Mouse (Mus musculus) heart, embryonic 11.5 days (tissue): ENCODE measurements around the gene Cplane1. TPM values are rescaled to one million over a fixed set of nuclear protein-coding genes. Genes with fewer than 3 reads are reported as not detected.

ENCODE experiments used
- ATAC-seq: fragments of 200-750 bp; cut with Nextera tagmentation; replicated peaks from 2 replicates; pipeline ENCODE4 v1.8.0; 2017; ENCODE audit warnings: moderate library complexity; ENCODE audit not compliant: insufficient number of reproducible peaks, low FRiP score, low TSS enrichment
- H3K27ac ChIP-seq: fragments of 300-500 bp; sonication (generic); 2 replicates; pipeline ENCODE4 v1.5.1; 2014; ENCODE audit warnings: mild to moderate bottlenecking, low read depth, low read length
- H3K27me3 ChIP-seq: fragments of 300-500 bp; sonication (generic); 2 replicates; pipeline ENCODE4 v1.6.1; 2014; ENCODE audit warnings: mild to moderate bottlenecking, low read length, mixed read lengths; ENCODE audit not compliant: control insufficient read depth, insufficient read depth
- H3K36me3 ChIP-seq: fragments of 300-500 bp; sonication (generic); 2 replicates; pipeline ENCODE4 v1.6.1; 2014; ENCODE audit warnings: mild to moderate bottlenecking, low read length, moderate library complexity, mixed read lengths; ENCODE audit not compliant: control insufficient read depth, insufficient read depth
- H3K4me1 ChIP-seq: fragments of 300-500 bp; sonication (generic); 2 replicates; pipeline ENCODE4 v1.6.1; 2014; ENCODE audit warnings: low read length; ENCODE audit not compliant: control insufficient read depth, insufficient read depth
- H3K4me2 ChIP-seq: fragments of 300-500 bp; sonication (generic); 2 replicates; pipeline ENCODE4 v1.6.1; 2014; ENCODE audit warnings: mild to moderate bottlenecking, moderate library complexity
- H3K4me3 ChIP-seq: fragments of 300-500 bp; sonication (generic); 2 replicates; pipeline ENCODE4 v1.5.1; 2014; ENCODE audit warnings: low read depth, low read length
- H3K9ac ChIP-seq: fragments of 300-500 bp; sonication (generic); 2 replicates; pipeline ENCODE4 v1.6.1; 2014; ENCODE audit warnings: mild to moderate bottlenecking, low read depth, low read length, moderate library complexity
- H3K9me3 ChIP-seq: fragments of 300-500 bp; sonication (generic); replicated peaks from 2 replicates; pipeline ENCODE4 v1.6.1; 2016; ENCODE audit warnings: low read length; ENCODE audit not compliant: control insufficient read depth
- WGBS: fragments of 180-500 bp; shearing (Covaris S2); extraction: QIAGEN DNeasy Blood & Tissue Kit; methylation state at CpG from one replicate; pipeline ENCODE4 v1.1.7; 2014; ENCODE audit not compliant: insufficient replicate concordance; 5-methylcytosine and 5-hydroxymethylcytosine counted together
- polyA plus RNA-seq: library from polyadenylated mRNA; unstranded; fragments of >200 nt; fragmentation: Nextera tagmentation; extraction: Ambion mirVana; gene quantifications from 2 replicates; pipeline ENCODE4 v1.2.1, GENCODE M21; 2014

Gene Cplane1
- polyA plus RNA-seq, 1 experiment from 2014 or later, result 9.6 TPM

GRCm38 (mm10) chr15:8279320-8279779 lies 110.4 kb downstream of the Cplane1 start:
- Histone ChIP-seq H3K27ac (0 out of 2 replicates have a peak overlapping the region, but pooled peaks have one; percentile 24), H3K9ac (peak overlapping the region; percentile 60; the same call in 1 of the 2 replicates), H3K27me3 (no peaks in the 10 kb centered on the region), H3K4me3 (peak overlapping the region; percentile 41), H3K36me3 (no peaks in the 10 kb centered on the region), H3K4me1 (no peaks in the 10 kb centered on the region), H3K9me3 (no peaks in the 10 kb centered on the region), H3K4me2 (peak overlapping the region; percentile 61)
- 31% methylated on average over 17 of the region's 17 CpGs for WGBS
- ATAC-seq, result peak; percentile 55; the same call in 1 of the 2 replicates

DNA sequence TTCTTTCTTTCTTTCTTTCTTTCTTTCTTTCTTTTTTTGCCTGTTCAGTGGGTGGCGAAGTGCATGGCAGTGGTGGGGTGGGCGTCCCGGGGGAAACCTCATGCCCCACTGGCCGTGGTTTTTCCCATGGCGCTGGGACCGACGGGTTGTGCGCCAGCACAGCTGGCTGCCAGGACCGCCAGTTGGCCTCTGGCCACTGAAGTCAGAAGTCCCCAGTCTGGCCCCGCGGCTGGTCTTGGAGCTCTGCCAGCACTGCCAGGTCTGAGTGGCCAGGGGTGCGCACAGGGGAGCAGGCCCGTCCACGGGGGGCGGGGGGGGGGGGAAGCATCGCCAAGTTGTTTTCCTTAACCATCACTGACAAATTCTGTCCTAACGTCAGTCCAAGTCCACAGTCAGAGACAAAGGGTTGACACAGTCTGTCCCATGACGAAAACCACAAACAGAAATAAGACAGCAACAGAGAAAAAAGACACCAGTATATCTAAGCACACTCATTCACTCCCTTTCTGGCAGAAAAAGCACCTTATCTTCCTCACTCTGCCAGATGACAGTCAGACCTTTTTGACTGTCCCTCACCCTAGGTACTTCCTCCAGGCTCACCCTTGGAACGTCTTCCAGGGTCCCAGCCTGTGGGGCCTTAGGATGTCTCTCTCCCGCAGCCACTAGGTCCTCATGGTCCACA lies 111.2 kb downstream of the Cplane1 start:
- H3K9ac ChIP-seq, result no peak overlapping the region
- no peaks in the 10 kb centered on the region for H3K9me3 ChIP-seq
- H3K4me3 ChIP-seq, result peak overlapping the region; percentile 41; the same call in 1 of the 2 replicates
- peak overlapping the region; percentile 61 for H3K4me2 ChIP-seq
- H3K27ac ChIP-seq, result no peak overlapping the region
- H3K4me1 ChIP-seq, result no peaks in the 10 kb centered on the region
- WGBS, result 65% methylated on average over 19 of the region's 20 CpGs
- 0 out of 2 replicates have a peak, but pooled peaks have one; percentile 46 for ATAC-seq
- H3K27me3 ChIP-seq, result no peaks in the 10 kb centered on the region
- H3K36me3 ChIP-seq, result no peaks in the 10 kb centered on the region

DNA sequence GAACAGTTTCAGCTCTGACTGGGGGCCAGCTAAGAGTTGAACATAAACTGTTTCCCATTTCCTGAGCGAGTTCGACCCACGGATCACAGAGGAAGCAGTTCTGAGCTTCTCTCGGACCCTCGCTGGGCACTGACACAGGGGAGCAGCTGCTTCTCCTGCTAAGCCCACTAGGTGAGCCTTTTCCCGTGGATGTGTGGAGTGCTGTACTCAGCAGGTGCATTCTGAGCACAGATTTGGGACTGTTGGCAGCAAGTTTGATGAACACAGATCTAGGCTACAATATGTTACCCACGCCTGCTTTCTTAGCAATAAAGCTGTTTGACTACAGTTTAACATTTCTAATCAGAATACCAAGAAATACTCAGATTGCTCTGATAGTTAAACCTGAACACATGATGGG lies 112.8 kb downstream of the Cplane1 start:
- Histone ChIP-seq H3K4me2 (no peak overlapping the region), H3K4me1 (no peaks in the 10 kb centered on the region), H3K9ac (no peak overlapping the region), H3K27me3 (no peaks in the 10 kb centered on the region), H3K4me3 (no peak overlapping the region), H3K9me3 (no peaks in the 10 kb centered on the region), H3K36me3 (no peaks in the 10 kb centered on the region), H3K27ac (no peak overlapping the region)
- WGBS, result 80% methylated on average over 7 of the region's 7 CpGs
- no peak for ATAC-seq

GRCm38 (mm10) chr15:8282155-8282554 lies 113.2 kb downstream of the Cplane1 start:
- 82% methylated on average over 2 of the region's 2 CpGs for WGBS
- Histone ChIP-seq H3K27ac (no peak overlapping the region), H3K4me3 (no peak overlapping the region), H3K9me3 (no peaks in the 10 kb centered on the region), H3K4me1 (no peaks in the 10 kb centered on the region), H3K36me3 (no peaks in the 10 kb centered on the region), H3K27me3 (no peaks in the 10 kb centered on the region), H3K9ac (no peak overlapping the region), H3K4me2 (no peak overlapping the region)
- no peak for ATAC-seq

GRCm38 (mm10) chr15:8291251-8291650 lies 122.3 kb downstream of the Cplane1 start:
- Histone ChIP-seq H3K27ac (no peak overlapping the region), H3K4me1 (no peaks in the 10 kb centered on the region), H3K9ac (no peak overlapping the region), H3K4me2 (no peak overlapping the region), H3K36me3 (peaks cover 25% of the 10 kb centered on the region), H3K27me3 (no peaks in the 10 kb centered on the region), H3K4me3 (no peak overlapping the region), H3K9me3 (no peaks in the 10 kb centered on the region)
- no peak for ATAC-seq
- 87% methylated on average over 14 of the region's 14 CpGs for WGBS

DNA sequence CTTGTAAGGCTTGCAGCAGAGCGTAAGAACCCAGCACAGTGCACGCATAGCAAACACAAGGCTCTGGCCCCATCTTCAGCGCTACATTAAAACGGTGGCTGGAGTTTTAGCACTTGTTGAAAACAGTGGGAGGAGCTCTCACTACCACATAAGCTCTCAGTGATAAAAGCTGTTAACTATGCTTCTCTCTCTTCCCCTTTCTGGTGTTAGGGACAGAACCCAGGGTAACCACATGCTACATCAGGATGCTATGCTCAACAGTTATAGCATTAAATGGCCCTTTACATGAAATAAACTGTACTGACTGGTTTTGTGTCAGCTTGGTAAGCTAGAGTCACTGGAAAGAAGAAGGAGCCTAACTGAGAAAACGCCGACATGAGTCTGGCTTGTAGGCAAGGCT lies 125.2 kb downstream of the Cplane1 start:
- Histone ChIP-seq H3K27ac (no peak overlapping the region), H3K4me3 (no peak overlapping the region), H3K4me1 (no peaks in the 10 kb centered on the region), H3K27me3 (no peaks in the 10 kb centered on the region), H3K36me3 (peaks cover 29% of the 10 kb centered on the region), H3K4me2 (no peak overlapping the region), H3K9ac (no peak overlapping the region), H3K9me3 (no peaks in the 10 kb centered on the region)
- 90% methylated on average over 6 of the region's 6 CpGs for WGBS
- ATAC-seq, result no peak

DNA sequence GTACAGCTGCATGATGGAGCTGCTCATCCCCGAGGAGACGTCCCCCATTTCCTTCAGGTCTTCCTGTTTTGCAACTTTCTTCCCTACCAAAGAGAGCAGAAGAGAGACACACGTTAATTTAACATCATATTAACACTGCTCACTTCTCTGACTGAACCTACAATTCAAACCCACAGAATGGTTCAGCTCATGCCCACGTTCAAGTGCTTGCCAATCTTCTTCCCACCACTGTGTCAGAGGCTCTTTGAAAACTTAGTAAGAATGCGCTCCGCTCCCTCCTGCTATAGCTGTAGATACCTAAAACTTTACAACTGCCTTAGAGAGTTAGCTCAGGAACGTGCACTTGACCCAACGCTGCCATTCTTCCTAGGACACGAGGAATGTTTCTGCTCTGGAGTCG lies 134.0 kb downstream of the Cplane1 start:
- no peaks in the 10 kb centered on the region for H3K27me3 ChIP-seq
- 90% methylated on average over 10 of the region's 10 CpGs for WGBS
- H3K4me1 ChIP-seq, result no peaks in the 10 kb centered on the region
- peaks cover 24% of the 10 kb centered on the region for H3K36me3 ChIP-seq
- no peaks in the 10 kb centered on the region for H3K9me3 ChIP-seq
- H3K27ac ChIP-seq, result no peak overlapping the region
- no peak for ATAC-seq
- no peak overlapping the region for H3K4me2 ChIP-seq
- no peak overlapping the region for H3K9ac ChIP-seq
- H3K4me3 ChIP-seq, result no peak overlapping the region

DNA sequence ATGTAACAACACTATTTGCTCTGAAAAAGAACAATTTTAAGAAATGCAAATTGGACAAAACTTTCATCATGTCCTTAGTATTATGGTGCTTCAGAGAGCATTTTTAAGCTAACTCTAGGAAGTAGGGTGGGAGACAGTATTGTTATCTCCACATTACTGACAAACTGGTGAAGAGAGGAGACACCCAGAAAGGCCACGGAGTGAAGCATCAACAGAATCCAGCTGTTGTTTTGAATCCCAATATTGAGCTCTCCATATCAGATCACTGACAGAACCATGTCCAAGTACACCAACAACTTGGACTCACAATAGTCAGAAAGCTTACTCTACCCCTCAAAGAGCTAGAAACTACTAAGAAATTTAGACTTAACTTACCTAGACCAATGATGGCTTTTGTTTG lies 136.6 kb downstream of the Cplane1 start:
- H3K9me3 ChIP-seq, result no peaks in the 10 kb centered on the region
- H3K36me3 ChIP-seq, result peaks cover 24% of the 10 kb centered on the region
- ATAC-seq, result no peak
- H3K4me3 ChIP-seq, result no peak overlapping the region
- 58% methylated on average over 1 of the region's 1 CpGs for WGBS
- H3K27ac ChIP-seq, result no peak overlapping the region
- no peaks in the 10 kb centered on the region for H3K4me1 ChIP-seq
- no peak overlapping the region for H3K4me2 ChIP-seq
- H3K27me3 ChIP-seq, result no peaks in the 10 kb centered on the region
- H3K9ac ChIP-seq, result no peak overlapping the region

DNA sequence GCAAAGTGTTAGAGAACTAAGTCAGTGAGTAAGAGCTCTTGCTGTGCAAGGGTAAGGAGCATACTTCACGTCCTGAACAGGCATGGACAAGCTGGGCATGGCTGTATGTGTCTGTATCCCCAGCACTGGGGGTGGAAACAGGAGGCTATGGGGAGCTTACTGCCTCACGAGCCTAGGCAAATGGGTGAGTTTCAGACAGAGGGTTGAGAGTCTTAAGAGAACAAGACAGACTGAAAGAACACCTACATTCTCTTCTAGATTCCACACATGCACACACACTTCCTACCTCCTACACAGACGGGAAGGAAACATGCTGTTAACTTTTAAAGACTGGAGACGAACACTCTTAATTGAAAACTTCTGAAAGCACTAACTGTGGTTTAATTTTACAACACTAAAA lies 148.5 kb downstream of the Cplane1 start:
- H3K9me3 ChIP-seq, result no peaks in the 10 kb centered on the region
- no peaks in the 10 kb centered on the region for H3K27me3 ChIP-seq
- no peak for ATAC-seq
- H3K4me2 ChIP-seq, result no peak overlapping the region
- H3K4me3 ChIP-seq, result no peak overlapping the region
- H3K27ac ChIP-seq, result no peak overlapping the region
- peaks cover 20% of the 10 kb centered on the region for H3K36me3 ChIP-seq
- H3K9ac ChIP-seq, result no peak overlapping the region
- no peaks in the 10 kb centered on the region for H3K4me1 ChIP-seq
- WGBS, result 87% methylated on average over 4 of the region's 4 CpGs
